Mouse (Mus musculus): Measurements from ENCODE around the gene Kdm6b. TPM values are rescaled to one million over a fixed set of nuclear protein-coding genes. Genes with fewer than 3 reads are reported as not detected.

Gene Kdm6b
- polyA plus RNA-seq, 1 experiment: 23.3 TPM

GRCm38 (mm10) chr11:69430631-69431030 is 17.2 kb upstream of the Kdm6b start:
- no peaks in the 10 kb centered on the region for H3K36me3 ChIP-seq (ENCODE audit: control insufficient read depth, insufficient read depth, low read length, poor library complexity, severe bottlenecking)
- no peaks in the 10 kb centered on the region for H3K27me3 ChIP-seq (ENCODE audit: control insufficient read depth, insufficient read depth, low read length, poor library complexity, severe bottlenecking)
- no peak overlapping the region for H3K27ac ChIP-seq (ENCODE audit: insufficient read depth, low read length)
- peaks cover 1% of the 10 kb centered on the region for H3K4me1 ChIP-seq (ENCODE audit: control insufficient read depth, insufficient read depth, low read length)
- H3K4me3 ChIP-seq (ENCODE audit: low read depth, low read length): peak overlapping the region; percentile 16
- H3K9ac ChIP-seq (ENCODE audit: low read depth, poor library complexity, severe bottlenecking): no peak overlapping the region
- no peaks in the 10 kb centered on the region for H3K9me3 ChIP-seq (replicated peaks; ENCODE audit: control insufficient read depth, insufficient read depth, low read length, poor library complexity, severe bottlenecking)
- TF ChIP-seq EP300 (IDR thresholded peaks at IDR 0.05; ENCODE audit: insufficient read depth, low read depth, low read length) (no peak), CTCF (IDR thresholded peaks at IDR 0.05; ENCODE audit: low read depth, low read length) (no peak), POLR2A (IDR thresholded peaks at IDR 0.05; ENCODE audit: insufficient read depth, low read length) (no peak)

GRCm38 (mm10) chr11:69429313-69429712 is 15.8 kb upstream of the Kdm6b start:
- H3K27me3 ChIP-seq (ENCODE audit: control insufficient read depth, insufficient read depth, low read length, poor library complexity, severe bottlenecking): no peaks in the 10 kb centered on the region
- TF ChIP-seq EP300 (IDR thresholded peaks at IDR 0.05; ENCODE audit: insufficient read depth, low read depth, low read length) (no peak), CTCF (IDR thresholded peaks at IDR 0.05; ENCODE audit: low read depth, low read length) (no peak), POLR2A (IDR thresholded peaks at IDR 0.05; ENCODE audit: insufficient read depth, low read length) (no peak)
- no peaks in the 10 kb centered on the region for H3K9me3 ChIP-seq (replicated peaks; ENCODE audit: control insufficient read depth, insufficient read depth, low read length, poor library complexity, severe bottlenecking)
- H3K36me3 ChIP-seq (ENCODE audit: control insufficient read depth, insufficient read depth, low read length, poor library complexity, severe bottlenecking): no peaks in the 10 kb centered on the region
- H3K4me3 ChIP-seq (ENCODE audit: low read depth, low read length): no peak overlapping the region
- H3K4me1 ChIP-seq (ENCODE audit: control insufficient read depth, insufficient read depth, low read length): peaks cover 1% of the 10 kb centered on the region
- H3K27ac ChIP-seq (ENCODE audit: insufficient read depth, low read length): no peak overlapping the region
- H3K9ac ChIP-seq (ENCODE audit: low read depth, poor library complexity, severe bottlenecking): no peak overlapping the region

DNA sequence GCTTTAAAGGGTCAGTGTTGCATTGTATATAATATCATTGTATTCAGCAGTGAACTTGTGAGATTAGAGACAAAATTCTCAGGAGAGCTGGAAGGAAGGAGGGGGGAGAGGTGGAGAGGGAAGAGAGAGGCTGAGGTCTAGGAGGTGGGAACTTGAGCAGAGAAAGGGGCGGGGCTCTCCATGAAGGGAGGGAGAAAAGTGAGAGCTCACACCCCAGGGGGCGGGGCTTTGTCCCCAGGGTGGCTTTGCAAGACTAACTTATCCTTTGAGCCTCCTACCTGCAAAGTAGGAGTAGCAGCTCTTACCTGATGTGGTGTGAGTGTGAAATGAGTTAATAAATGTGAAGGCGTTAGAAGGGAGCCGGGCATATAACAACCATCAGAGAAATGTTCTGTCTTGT is 15.3 kb upstream of the Kdm6b start:
- Histone ChIP-seq H3K4me3 (ENCODE audit: low read depth, low read length) (no peak overlapping the region), H3K27me3 (ENCODE audit: control insufficient read depth, insufficient read depth, low read length, poor library complexity, severe bottlenecking) (no peaks in the 10 kb centered on the region), H3K36me3 (ENCODE audit: control insufficient read depth, insufficient read depth, low read length, poor library complexity, severe bottlenecking) (no peaks in the 10 kb centered on the region), H3K4me1 (ENCODE audit: control insufficient read depth, insufficient read depth, low read length) (peaks cover 1% of the 10 kb centered on the region), H3K9ac (ENCODE audit: low read depth, poor library complexity, severe bottlenecking) (no peak overlapping the region), H3K27ac (ENCODE audit: insufficient read depth, low read length) (no peak overlapping the region), H3K9me3 (replicated peaks; ENCODE audit: control insufficient read depth, insufficient read depth, low read length, poor library complexity, severe bottlenecking) (no peaks in the 10 kb centered on the region)
- TF ChIP-seq POLR2A (IDR thresholded peaks at IDR 0.05; ENCODE audit: insufficient read depth, low read length) (no peak), CTCF (IDR thresholded peaks at IDR 0.05; ENCODE audit: low read depth, low read length) (no peak), EP300 (IDR thresholded peaks at IDR 0.05; ENCODE audit: insufficient read depth, low read depth, low read length) (no peak)

DNA sequence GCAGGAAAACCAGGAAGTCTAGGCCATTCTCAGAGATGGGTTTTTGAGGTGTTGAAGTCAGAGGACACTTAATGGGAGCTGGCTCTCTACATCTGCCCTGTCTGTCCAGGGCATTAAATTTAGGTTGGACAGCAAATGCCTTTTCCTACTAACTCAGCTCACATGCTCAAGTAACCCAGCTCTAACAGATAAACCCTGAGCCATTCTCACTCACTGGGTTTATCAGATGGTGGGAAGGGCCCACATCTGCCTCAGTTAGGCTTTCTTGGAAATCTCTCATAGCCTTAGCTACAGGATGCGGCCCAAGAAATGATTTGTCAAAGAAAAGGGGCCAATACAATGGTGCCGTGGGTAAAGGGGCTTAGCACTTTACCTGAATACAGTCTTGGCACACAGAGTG is 12.8 kb upstream of the Kdm6b start:
- Histone ChIP-seq H3K36me3 (ENCODE audit: control insufficient read depth, insufficient read depth, low read length, poor library complexity, severe bottlenecking) (no peaks in the 10 kb centered on the region), H3K4me3 (ENCODE audit: low read depth, low read length) (no peak overlapping the region), H3K9me3 (replicated peaks; ENCODE audit: control insufficient read depth, insufficient read depth, low read length, poor library complexity, severe bottlenecking) (no peaks in the 10 kb centered on the region), H3K27ac (ENCODE audit: insufficient read depth, low read length) (no peak overlapping the region), H3K4me1 (ENCODE audit: control insufficient read depth, insufficient read depth, low read length) (peaks cover 3% of the 10 kb centered on the region), H3K9ac (ENCODE audit: low read depth, poor library complexity, severe bottlenecking) (no peak overlapping the region), H3K27me3 (ENCODE audit: control insufficient read depth, insufficient read depth, low read length, poor library complexity, severe bottlenecking) (no peaks in the 10 kb centered on the region)
- TF ChIP-seq POLR2A (IDR thresholded peaks at IDR 0.05; ENCODE audit: insufficient read depth, low read length) (no peak), CTCF (IDR thresholded peaks at IDR 0.05; ENCODE audit: low read depth, low read length) (no peak), EP300 (IDR thresholded peaks at IDR 0.05; ENCODE audit: insufficient read depth, low read depth, low read length) (no peak)

- H3K9ac ChIP-seq (ENCODE audit: low read depth, poor library complexity, severe bottlenecking): no peak overlapping the region
- H3K4me1 ChIP-seq (ENCODE audit: control insufficient read depth, insufficient read depth, low read length): peaks cover 5% of the 10 kb centered on the region
- no peaks in the 10 kb centered on the region for H3K36me3 ChIP-seq (ENCODE audit: control insufficient read depth, insufficient read depth, low read length, poor library complexity, severe bottlenecking)
- H3K9me3 ChIP-seq (replicated peaks; ENCODE audit: control insufficient read depth, insufficient read depth, low read length, poor library complexity, severe bottlenecking): no peaks in the 10 kb centered on the region
- H3K27me3 ChIP-seq (ENCODE audit: control insufficient read depth, insufficient read depth, low read length, poor library complexity, severe bottlenecking): no peaks in the 10 kb centered on the region
- H3K27ac ChIP-seq (ENCODE audit: insufficient read depth, low read length): no peak overlapping the region
- TF ChIP-seq POLR2A (IDR thresholded peaks at IDR 0.05; ENCODE audit: insufficient read depth, low read length) (no peak), EP300 (IDR thresholded peaks at IDR 0.05; ENCODE audit: insufficient read depth, low read depth, low read length) (no peak), CTCF (IDR thresholded peaks at IDR 0.05; ENCODE audit: low read depth, low read length) (no peak)
- H3K4me3 ChIP-seq (ENCODE audit: low read depth, low read length): no peak overlapping the region
Measured at GRCm38 (mm10) chr11:69423885-69424284, 10.4 kb upstream of the Kdm6b start.

DNA sequence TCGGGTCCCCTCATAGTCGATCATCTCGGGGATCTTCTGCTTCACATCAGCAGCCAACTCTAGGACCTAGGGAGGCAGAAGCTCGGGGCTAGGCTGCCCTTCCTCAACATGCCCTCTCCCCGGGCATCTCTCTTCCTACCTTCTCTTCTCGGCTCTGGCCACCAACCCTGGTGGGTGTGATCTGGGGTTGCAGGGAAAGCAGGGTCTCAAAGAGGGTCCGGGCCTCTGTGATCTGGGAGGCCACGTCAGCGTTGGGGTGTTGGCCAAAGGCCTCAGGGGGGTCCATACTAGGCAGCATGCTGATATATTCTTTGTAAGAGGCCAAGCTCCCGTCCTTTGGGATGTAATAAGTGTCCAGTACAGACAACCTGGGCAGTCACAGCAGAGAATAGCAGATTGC is 9.4 kb upstream of the Kdm6b start:
- H3K27ac ChIP-seq (ENCODE audit: insufficient read depth, low read length): no peak overlapping the region
- no peaks in the 10 kb centered on the region for H3K36me3 ChIP-seq (ENCODE audit: control insufficient read depth, insufficient read depth, low read length, poor library complexity, severe bottlenecking)
- TF ChIP-seq EP300 (IDR thresholded peaks at IDR 0.05; ENCODE audit: insufficient read depth, low read depth, low read length) (no peak), CTCF (IDR thresholded peaks at IDR 0.05; ENCODE audit: low read depth, low read length) (no peak), POLR2A (IDR thresholded peaks at IDR 0.05; ENCODE audit: insufficient read depth, low read length) (no peak)
- peaks cover 5% of the 10 kb centered on the region for H3K4me1 ChIP-seq (ENCODE audit: control insufficient read depth, insufficient read depth, low read length)
- no peaks in the 10 kb centered on the region for H3K9me3 ChIP-seq (replicated peaks; ENCODE audit: control insufficient read depth, insufficient read depth, low read length, poor library complexity, severe bottlenecking)
- no peak overlapping the region for H3K4me3 ChIP-seq (ENCODE audit: low read depth, low read length)
- no peaks in the 10 kb centered on the region for H3K27me3 ChIP-seq (ENCODE audit: control insufficient read depth, insufficient read depth, low read length, poor library complexity, severe bottlenecking)
- no peak overlapping the region for H3K9ac ChIP-seq (ENCODE audit: low read depth, poor library complexity, severe bottlenecking)

Data from ES-Bruce4 (cell line).